Mouse (Mus musculus): ENCODE data around the gene Ankrd23. TPM values are rescaled to one million over a fixed set of nuclear protein-coding genes. Genes with fewer than 3 reads are reported as not detected.
A peak's percentile ranks its signal among the peaks of the same experiment; 100 is the strongest.

The Ankrd23 gene
- total RNA-seq, 2 experiments from 2014 or later: 5.3 to 5.8 TPM

- intact Hi-C loops (cut with DNase I): loop anchor here (5.0 kb wide), 1 partner anchor 74 kb away; no protein-coding TSS in a partner anchor
- DNase-seq (ENCODE audit: extremely low spot score in 1 of 2, low spot score in 2 of 2): no peak
Measured at GRCm38 (mm10) chr1:36567818-36568603, 31.3 kb upstream of the Ankrd23 start.

- no peak for DNase-seq (ENCODE audit: extremely low spot score in 1 of 2, low spot score in 2 of 2)
- intact Hi-C loops (cut with DNase I): loop anchor here (5.0 kb wide), 1 partner anchor 76 kb away; no protein-coding TSS in a partner anchor
Measured at GRCm38 (mm10) chr1:36566425-36566824, 29.7 kb upstream of the Ankrd23 start.

DNA sequence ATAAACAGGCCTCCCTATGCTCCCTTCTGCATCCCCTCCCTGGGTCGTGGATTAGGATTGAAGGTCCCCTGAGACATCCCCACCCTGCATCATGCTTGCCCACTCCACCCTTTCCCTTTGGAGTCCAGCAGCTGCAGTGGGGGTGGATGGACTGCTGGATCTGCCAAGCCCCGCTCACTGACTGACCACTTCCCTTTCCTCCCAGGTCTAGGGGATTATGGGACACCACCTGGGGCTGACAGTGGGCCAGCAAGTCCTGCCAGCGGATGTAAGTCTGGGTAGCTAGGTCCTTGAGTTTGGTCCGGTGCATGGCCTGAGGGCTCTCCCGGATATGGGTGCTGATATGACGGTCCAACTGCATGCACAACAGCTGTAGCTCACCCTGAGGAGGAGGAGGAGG lies 27.4 kb upstream of the Ankrd23 start:
- intact Hi-C loops (cut with DNase I): no loop called here
- DNase-seq (ENCODE audit: extremely low spot score in 1 of 2, low spot score in 2 of 2): no peak

GRCm38 (mm10) chr1:36563632-36564031 lies 26.9 kb upstream of the Ankrd23 start:
- intact Hi-C loops (cut with DNase I): no loop called here
- no peak for DNase-seq (ENCODE audit: extremely low spot score in 1 of 2, low spot score in 2 of 2)

- intact Hi-C loops (cut with DNase I): no loop called here
- no peak for DNase-seq (ENCODE audit: extremely low spot score in 1 of 2, low spot score in 2 of 2)
Measured at GRCm38 (mm10) chr1:36563197-36563596, 26.5 kb upstream of the Ankrd23 start.

DNA sequence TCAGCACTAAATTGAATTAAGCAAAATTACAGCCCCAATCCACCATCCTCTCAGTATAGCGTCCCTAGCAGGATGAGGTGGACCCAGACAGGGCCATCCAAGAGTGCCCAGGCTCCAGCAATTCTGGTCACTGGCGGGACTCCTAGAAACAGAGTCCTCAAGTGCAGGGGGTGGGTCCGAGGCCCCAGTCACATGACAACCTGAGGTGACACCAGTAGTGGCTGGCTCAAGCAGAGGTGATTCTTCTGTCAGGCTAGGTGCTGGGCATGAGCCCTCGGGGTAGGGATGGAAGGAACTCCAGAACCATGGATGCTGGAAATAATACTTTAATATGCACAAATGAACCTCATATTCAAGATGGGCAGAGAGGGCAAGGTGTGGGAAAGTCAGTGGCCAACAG lies 25.7 kb upstream of the Ankrd23 start:
- intact Hi-C loops (cut with DNase I): no loop called here
- no peak for DNase-seq (ENCODE audit: extremely low spot score in 1 of 2, low spot score in 2 of 2)

DNA sequence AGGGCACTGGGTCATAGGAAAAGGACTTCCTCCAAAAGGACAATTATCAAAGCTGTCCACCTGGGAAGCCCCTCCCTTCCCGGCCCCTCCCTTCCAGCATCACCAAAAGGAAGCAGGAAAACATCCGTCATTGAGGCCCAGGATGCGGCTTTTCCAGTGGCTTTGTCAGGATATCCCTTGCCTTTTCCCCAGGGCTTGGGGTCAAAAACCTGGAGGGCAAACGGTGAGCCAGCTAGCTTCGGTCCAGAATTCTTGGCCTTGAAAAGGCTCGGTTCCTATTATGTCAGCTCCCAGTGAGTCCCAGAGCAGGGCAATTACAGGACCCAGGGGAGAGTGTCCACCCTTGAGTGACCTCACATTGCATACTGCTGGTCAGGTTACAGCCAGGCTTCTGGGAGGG lies 24.2 kb upstream of the Ankrd23 start:
- no peak for DNase-seq (ENCODE audit: extremely low spot score in 1 of 2, low spot score in 2 of 2)
- intact Hi-C loops (cut with DNase I): no loop called here

GRCm38 (mm10) chr1:36559888-36560287 lies 23.2 kb upstream of the Ankrd23 start:
- intact Hi-C loops (cut with DNase I): loop anchor here (5.0 kb wide), 2 partner anchors 57 to 77 kb away; no protein-coding TSS in a partner anchor

GRCm38 (mm10) chr1:36559256-36559655 lies 22.6 kb upstream of the Ankrd23 start:
- no peak for DNase-seq (ENCODE audit: extremely low spot score in 1 of 2, low spot score in 2 of 2)
- intact Hi-C loops (cut with DNase I): loop anchor here (5.0 kb wide), 2 partner anchors 58 to 78 kb away; no protein-coding TSS in a partner anchor

More at GRCm38 (mm10) chr1:36559888-36560287, 23.2 kb upstream of the Ankrd23 start:
- no peak for DNase-seq (ENCODE audit: extremely low spot score in 1 of 2, low spot score in 2 of 2)

GRCm38 (mm10) chr1:36558031-36558993 lies 21.6 kb upstream of the Ankrd23 start, which contains the start of gene Sema4c:
TSS of gene Sema4c (minus strand) at chr1:36558349.
- intact Hi-C loops (cut with DNase I): loop anchor here (5.0 kb wide), 2 partner anchors 59 to 79 kb away; no protein-coding TSS in a partner anchor
- peak; percentile 62 to 90 for DNase-seq (ENCODE audit: extremely low spot score in 1 of 2, low spot score in 2 of 2)

DNA sequence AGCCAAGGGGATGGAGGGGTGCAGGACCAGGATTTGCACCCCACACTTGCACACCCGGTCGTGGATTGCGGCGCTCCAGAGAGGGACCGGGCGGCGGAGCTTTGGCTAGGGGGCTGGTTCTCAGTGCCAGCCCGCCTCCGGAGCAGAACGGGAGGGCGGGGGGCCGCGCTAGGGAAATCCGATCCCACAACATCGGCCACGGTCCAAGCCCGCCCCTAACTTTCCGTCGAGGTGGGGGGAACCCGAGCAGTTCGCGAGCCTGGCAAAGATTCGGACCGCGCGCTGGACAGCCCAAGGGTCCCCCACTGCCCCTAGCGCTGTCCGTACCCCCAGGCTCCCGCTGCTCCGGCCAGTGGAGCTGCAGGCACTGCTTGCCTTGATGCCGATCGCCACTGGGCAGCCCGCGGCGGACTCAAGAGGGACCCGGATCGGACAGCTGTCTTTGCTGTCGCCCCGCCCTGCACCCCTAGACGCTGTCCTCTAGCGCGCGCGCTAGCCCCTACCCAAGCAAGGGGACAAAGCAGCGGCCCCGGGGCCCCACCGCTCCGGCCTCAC lies 20.9 kb upstream of the Ankrd23 start:
- peak; percentile 70 to 94 for DNase-seq (ENCODE audit: extremely low spot score in 1 of 2, low spot score in 2 of 2)
- intact Hi-C loops (cut with DNase I): loop anchor here (5.0 kb wide), 2 partner anchors 60 to 80 kb away; no protein-coding TSS in a partner anchor

GRCm38 (mm10) chr1:36556553-36557456 lies 20.1 kb upstream of the Ankrd23 start:
- DNase-seq (ENCODE audit: extremely low spot score in 1 of 2, low spot score in 2 of 2): peak; percentile 91 to 96
- intact Hi-C loops (cut with DNase I): loop anchor here (5.0 kb wide), 2 partner anchors 60 to 80 kb away; no protein-coding TSS in a partner anchor

DNA sequence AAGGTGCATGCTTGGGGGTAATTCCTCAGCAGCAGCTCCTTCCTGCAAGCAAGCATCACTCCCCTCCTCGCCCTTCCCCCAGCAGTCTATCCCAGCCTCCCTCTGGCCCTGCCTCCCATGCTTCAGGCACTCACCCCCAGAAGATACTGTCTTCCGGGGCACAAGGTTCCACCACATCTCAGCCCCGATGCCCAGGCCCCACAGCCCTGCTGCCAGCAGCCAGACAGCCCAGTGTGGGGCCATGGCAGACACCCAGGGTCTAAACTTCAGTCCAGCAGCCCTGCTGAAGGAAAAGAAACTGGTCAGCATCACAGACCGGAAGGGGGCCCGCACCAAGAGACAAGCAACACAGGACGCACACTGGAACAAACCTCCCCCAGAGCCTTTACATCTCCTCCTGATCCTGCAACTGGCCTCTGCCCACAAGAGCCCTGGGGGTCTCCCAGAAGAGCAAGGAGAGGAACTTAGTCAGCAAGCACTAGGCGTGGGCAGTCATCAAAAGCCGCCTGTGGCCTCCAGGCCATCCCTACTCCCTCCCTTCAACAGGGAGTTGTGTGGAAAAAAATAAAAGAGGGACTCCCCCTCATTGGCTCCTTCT lies 19.2 kb upstream of the Ankrd23 start:
- peak in 1 of 2 experiments; percentile 63 for DNase-seq (ENCODE audit: extremely low spot score in 1 of 2, low spot score in 2 of 2)
- intact Hi-C loops (cut with DNase I): loop anchor here (5.0 kb wide), 2 partner anchors 61 to 81 kb away; no protein-coding TSS in a partner anchor

DNA sequence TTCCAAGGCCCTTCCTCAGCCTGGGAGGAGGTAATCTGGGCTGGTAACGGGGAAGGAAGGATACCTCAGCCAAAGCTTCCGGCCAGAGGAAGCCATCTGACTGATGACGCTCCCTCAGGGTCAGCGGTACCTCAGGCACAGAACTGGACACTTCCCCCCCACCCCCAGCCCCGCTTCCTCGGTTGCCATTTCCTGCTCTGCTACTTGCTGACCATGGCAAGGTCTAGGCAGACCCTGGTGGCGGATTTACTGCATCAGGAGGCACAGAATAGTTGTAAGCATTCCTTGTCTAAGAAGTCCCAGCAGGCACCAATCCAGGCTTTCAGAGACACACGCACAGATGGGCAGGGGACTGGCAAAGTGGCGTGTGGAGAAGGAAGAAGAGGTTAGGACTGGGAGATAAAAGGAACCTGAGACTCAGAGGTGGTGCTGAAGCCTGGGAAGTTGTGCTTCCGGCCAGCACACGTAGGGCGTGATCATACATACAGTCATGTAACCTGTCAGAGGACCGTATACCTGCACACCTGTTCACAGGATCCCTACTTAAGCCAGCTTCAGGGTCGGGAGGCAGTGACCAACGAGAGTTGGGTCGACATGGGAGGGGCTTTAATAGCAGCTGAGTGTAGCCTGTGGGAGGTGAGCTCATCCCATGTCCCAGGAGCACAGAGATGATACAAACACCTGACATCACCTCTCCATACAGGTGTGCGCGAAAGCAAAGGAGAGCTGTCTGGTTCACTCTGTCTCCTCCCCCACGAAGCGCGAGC lies 18.1 kb upstream of the Ankrd23 start:
- DNase-seq (ENCODE audit: extremely low spot score in 1 of 2, low spot score in 2 of 2): no peak
- intact Hi-C loops (cut with DNase I): loop anchor here (5.0 kb wide), 2 partner anchors 62 to 82 kb away; no protein-coding TSS in a partner anchor

- DNase-seq (ENCODE audit: extremely low spot score in 1 of 2, low spot score in 2 of 2): no peak
- intact Hi-C loops (cut with DNase I): no loop called here
Measured at GRCm38 (mm10) chr1:36552506-36552905, 15.8 kb upstream of the Ankrd23 start.

DNA sequence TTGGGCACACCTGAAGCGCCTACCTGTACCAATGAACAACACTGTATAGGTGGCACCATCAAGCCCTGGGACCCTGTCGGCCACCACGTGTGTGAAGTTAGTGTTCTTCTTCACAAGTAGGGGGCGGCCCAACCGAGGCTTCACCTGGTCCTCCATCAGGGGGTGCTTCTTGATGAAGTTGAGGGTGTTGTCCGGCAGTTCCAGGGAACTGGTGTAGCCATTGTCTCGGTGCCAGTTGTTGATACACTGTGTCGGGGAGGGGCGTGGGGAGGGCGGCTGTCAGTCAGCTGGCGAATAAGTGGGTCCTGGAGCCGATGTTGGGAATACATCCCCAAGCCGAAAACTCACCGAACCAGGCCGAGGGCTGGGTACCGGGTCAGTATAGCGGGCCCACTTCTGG lies 15.2 kb upstream of the Ankrd23 start:
- intact Hi-C loops (cut with DNase I): no loop called here
- DNase-seq (ENCODE audit: extremely low spot score in 1 of 2, low spot score in 2 of 2): no peak

Data from left cerebral cortex, postnatal 10 days (tissue).